Mouse (Mus musculus) megakaryocyte, embryonic 14.5 days (primary cell): ENCODE results near the gene Mmp2.

Source experiments
- FLI1 ChIP-seq: IDR thresholded peaks from 2 replicates; pipeline ENCODE4 v1.6.1; 2012; ENCODE audit warnings: low read length, inconsistent platforms, mixed read lengths
- GATA1 ChIP-seq: IDR thresholded peaks from 3 replicates; pipeline ENCODE4 v1.6.1; 2012; ENCODE audit warnings: mixed read lengths, low read length, inconsistent platforms, borderline replicate concordance

DNA sequence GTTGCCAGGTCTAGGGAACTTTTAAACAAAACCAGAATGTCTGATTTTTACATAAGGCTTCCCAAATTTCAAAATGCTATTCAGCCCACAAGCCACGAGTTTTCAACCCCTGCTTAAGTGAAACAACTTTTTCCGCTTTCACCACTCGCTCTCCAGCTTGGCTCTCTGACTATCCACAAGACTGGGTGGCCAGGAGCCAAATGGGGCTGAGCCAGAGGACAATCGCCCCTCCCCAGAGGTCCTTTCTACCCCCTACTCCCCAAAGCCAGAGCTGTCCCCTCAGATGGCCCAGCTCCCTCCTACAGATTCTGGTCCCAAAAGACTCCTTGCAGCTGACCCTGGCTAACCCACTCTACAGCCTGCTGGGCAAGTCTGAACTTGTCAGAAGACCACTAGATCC is 1.1 kb upstream of the Mmp2 start:
- TF ChIP-seq GATA1: no peak
- TF ChIP-seq FLI1: no peak
